Mouse (Mus musculus) limb, embryonic 10.5 days (tissue): ENCODE results near the gene S100pbp. TPM values are rescaled to one million over a fixed set of nuclear protein-coding genes. Genes with fewer than 3 reads are reported as not detected.

Experiments
- DNase-seq: peaks from one replicate; pipeline ENCODE4 v3.0.0-alpha.2; 2017; ENCODE audit warnings: low spot score
- H3K27ac ChIP-seq: fragments of 300-500 bp; sonication (generic); 2 replicates; pipeline ENCODE4 v1.5.1; 2016; ENCODE audit warnings: mild to moderate bottlenecking
- H3K27me3 ChIP-seq: fragments of 300-500 bp; sonication (generic); 2 replicates; pipeline ENCODE4 v1.6.1; 2016; ENCODE audit warnings: low read depth, mild to moderate bottlenecking; ENCODE audit not compliant: poor library complexity, severe bottlenecking
- H3K36me3 ChIP-seq: fragments of 300-500 bp; sonication (generic); 2 replicates; pipeline ENCODE4 v1.6.1; 2016; ENCODE audit warnings: mild to moderate bottlenecking, moderate library complexity
- H3K4me1 ChIP-seq: fragments of 300-500 bp; sonication (generic); 2 replicates; pipeline ENCODE4 v1.6.1; 2016
- H3K4me3 ChIP-seq: fragments of 300-500 bp; sonication (generic); 2 replicates; pipeline ENCODE4 v1.5.1; 2016; ENCODE audit warnings: mild to moderate bottlenecking, moderate library complexity
- H3K9me3 ChIP-seq: fragments of 300-500 bp; sonication (generic); replicated peaks from 2 replicates; pipeline ENCODE4 v1.6.1; 2016; ENCODE audit warnings: mild to moderate bottlenecking
- WGBS: fragments of 180-500 bp; shearing (Covaris S2); methylation state at CpG from one replicate; pipeline ENCODE4 v1.1.7; 2016; 5-methylcytosine and 5-hydroxymethylcytosine counted together
- polyA plus RNA-seq: library from polyadenylated mRNA; unstranded; fragments of >200 nt; fragmentation: Nextera tagmentation; extraction: Ambion mirVana; gene quantifications from 2 replicates; pipeline ENCODE4 v1.2.1, GENCODE M21; 2016

The S100pbp gene
- polyA plus RNA-seq, 1 experiment from 2014 or later, result 34.5 TPM

GRCm38 (mm10) chr4:129211461-129211860, 21.9 kb upstream of the S100pbp start:
- whole genome bisulfite sequencing, result 97% methylated on average over 4 of the region's 4 CpGs
- peaks cover 97% of the 10 kb centered on the region for H3K36me3 ChIP-seq

GRCm38 (mm10) chr4:129209504-129209903, 20.0 kb upstream of the S100pbp start:
- Histone ChIP-seq H3K4me3 (no peak overlapping the region), H3K27me3 (no peaks in the 10 kb centered on the region), H3K36me3 (peaks cover 96% of the 10 kb centered on the region), H3K9me3 (no peaks in the 10 kb centered on the region), H3K4me1 (no peaks in the 10 kb centered on the region), H3K27ac (no peak overlapping the region)
- DNase-seq, result no peak
- WGBS, result 72% methylated on average over 7 of the region's 7 CpGs

More at GRCm38 (mm10) chr4:129211461-129211860, 21.9 kb upstream of the S100pbp start:
- Histone ChIP-seq H3K27me3 (no peaks in the 10 kb centered on the region), H3K27ac (no peak overlapping the region), H3K4me3 (no peak overlapping the region), H3K4me1 (no peaks in the 10 kb centered on the region), H3K9me3 (no peaks in the 10 kb centered on the region)
- no peak for DNase-seq

GRCm38 (mm10) chr4:129206792-129207191, 17.3 kb upstream of the S100pbp start:
- WGBS, result 94% methylated on average over 8 of the region's 8 CpGs
- DNase-seq, result no peak
- Histone ChIP-seq H3K9me3 (no peaks in the 10 kb centered on the region), H3K4me3 (no peak overlapping the region), H3K27me3 (no peaks in the 10 kb centered on the region), H3K36me3 (peaks cover 95% of the 10 kb centered on the region), H3K27ac (no peak overlapping the region), H3K4me1 (no peaks in the 10 kb centered on the region)

GRCm38 (mm10) chr4:129204655-129205054, 15.1 kb upstream of the S100pbp start:
- 95% methylated on average over 10 of the region's 10 CpGs for WGBS
- no peaks in the 10 kb centered on the region for H3K27me3 ChIP-seq
- H3K4me1 ChIP-seq, result no peaks in the 10 kb centered on the region
- H3K4me3 ChIP-seq, result no peak overlapping the region
- H3K36me3 ChIP-seq, result peaks cover 97% of the 10 kb centered on the region
- no peak for DNase-seq
- no peak overlapping the region for H3K27ac ChIP-seq
- H3K9me3 ChIP-seq, result no peaks in the 10 kb centered on the region

- no peak overlapping the region for H3K27ac ChIP-seq
- peaks cover 91% of the 10 kb centered on the region for H3K36me3 ChIP-seq
- 96% methylated on average over 6 of the region's 6 CpGs for WGBS
- no peaks in the 10 kb centered on the region for H3K9me3 ChIP-seq
- no peak for DNase-seq
- H3K4me1 ChIP-seq, result no peaks in the 10 kb centered on the region
- no peak overlapping the region for H3K4me3 ChIP-seq
- no peaks in the 10 kb centered on the region for H3K27me3 ChIP-seq
These were observed 8.0 kb upstream of the S100pbp start for GRCm38 (mm10) chr4:129197514-129197913.

- no peak overlapping the region for H3K4me3 ChIP-seq
- no peaks in the 10 kb centered on the region for H3K27me3 ChIP-seq
- WGBS, result 89% methylated on average over 1 of the region's 1 CpGs
- H3K4me1 ChIP-seq, result peaks cover 18% of the 10 kb centered on the region
- no peak for DNase-seq
- H3K9me3 ChIP-seq, result no peaks in the 10 kb centered on the region
- no peak overlapping the region for H3K27ac ChIP-seq
- H3K36me3 ChIP-seq, result peaks cover 63% of the 10 kb centered on the region
These were observed 4.8 kb upstream of the S100pbp start for GRCm38 (mm10) chr4:129194280-129194679.

GRCm38 (mm10) chr4:129191691-129192090, 2.2 kb upstream of the S100pbp start:
- 76% methylated on average over 5 of the region's 5 CpGs for WGBS
- peak overlapping the region; percentile 14; the same call in 1 of the 2 replicates for H3K4me3 ChIP-seq
- H3K27me3 ChIP-seq, result no peaks in the 10 kb centered on the region
- no peak overlapping the region for H3K27ac ChIP-seq
- H3K4me1 ChIP-seq, result peaks cover 25% of the 10 kb centered on the region
- no peak for DNase-seq
- no peaks in the 10 kb centered on the region for H3K9me3 ChIP-seq
- peaks cover 40% of the 10 kb centered on the region for H3K36me3 ChIP-seq

- DNase-seq, result peak; percentile 43
- Histone ChIP-seq H3K4me1 (peaks cover 25% of the 10 kb centered on the region), H3K27ac (peak overlapping the region; percentile 89), H3K4me3 (peak overlapping the region; percentile 99), H3K36me3 (peaks cover 30% of the 10 kb centered on the region), H3K9me3 (no peaks in the 10 kb centered on the region), H3K27me3 (no peaks in the 10 kb centered on the region)
- WGBS, result 5% methylated on average over 12 of the region's 12 CpGs
These were observed 1.0 kb upstream of the S100pbp start for GRCm38 (mm10) chr4:129190538-129190937.

GRCm38 (mm10) chr4:129188803-129189541, 555 bp downstream of the S100pbp start:
- Histone ChIP-seq H3K36me3 (peaks cover 23% of the 10 kb centered on the region), H3K9me3 (no peaks in the 10 kb centered on the region), H3K27me3 (no peaks in the 10 kb centered on the region), H3K4me3 (peak overlapping the region; percentile 99), H3K27ac (peak overlapping the region; percentile 98), H3K4me1 (peaks cover 25% of the 10 kb centered on the region)
- DNase-seq, result no peak
- under 1% methylated on average over 71 of the region's 74 CpGs for WGBS

- Histone ChIP-seq H3K27ac (peak overlapping the region; percentile 98), H3K27me3 (no peaks in the 10 kb centered on the region), H3K9me3 (no peaks in the 10 kb centered on the region), H3K36me3 (peaks cover 21% of the 10 kb centered on the region), H3K4me3 (peak overlapping the region; percentile 99), H3K4me1 (peaks cover 25% of the 10 kb centered on the region)
- WGBS, result 45% methylated on average over 5 of the region's 5 CpGs
- no peak for DNase-seq
These were observed 1.4 kb downstream of the S100pbp start for GRCm38 (mm10) chr4:129188041-129188659.

- Histone ChIP-seq H3K27ac (no peak overlapping the region), H3K36me3 (peaks cover 91% of the 10 kb centered on the region), H3K4me1 (no peaks in the 10 kb centered on the region), H3K9me3 (no peaks in the 10 kb centered on the region), H3K4me3 (no peak overlapping the region), H3K27me3 (no peaks in the 10 kb centered on the region)
- no peak for DNase-seq
- WGBS, result 90% methylated on average over 1 of the region's 1 CpGs
These were observed 10.0 kb downstream of the S100pbp start for GRCm38 (mm10) chr4:129179560-129179959.

GRCm38 (mm10) chr4:129172529-129172928, 17.0 kb downstream of the S100pbp start:
- Histone ChIP-seq H3K9me3 (no peaks in the 10 kb centered on the region), H3K27ac (no peak overlapping the region), H3K27me3 (no peaks in the 10 kb centered on the region), H3K36me3 (peaks cover 95% of the 10 kb centered on the region), H3K4me1 (no peaks in the 10 kb centered on the region), H3K4me3 (no peak overlapping the region)
- whole genome bisulfite sequencing, result 62% methylated on average over 1 of the region's 1 CpGs
- no peak for DNase-seq

- Histone ChIP-seq H3K27me3 (no peaks in the 10 kb centered on the region), H3K27ac (no peak overlapping the region), H3K36me3 (peaks cover 89% of the 10 kb centered on the region), H3K9me3 (no peaks in the 10 kb centered on the region), H3K4me1 (no peaks in the 10 kb centered on the region), H3K4me3 (no peak overlapping the region)
- WGBS, result 92% methylated on average over 4 of the region's 4 CpGs
- no peak for DNase-seq
These were observed 27.8 kb downstream of the S100pbp start for GRCm38 (mm10) chr4:129161581-129162255.
